Mouse (Mus musculus) brain, embryonic 14.5 days (tissue): ENCODE data around the gene Paqr7. TPM values are rescaled to one million over a fixed set of nuclear protein-coding genes. Genes with fewer than 3 reads are reported as not detected.
"Not testable (repeated sequence)": the region's sequence is repeated elsewhere in the genome, so short reads cannot be mapped to it uniquely, and the experiment has no call there.

Experiments
- DNase-seq: peaks from one replicate; pipeline ENCODE4 v3.0.0-alpha.2; 2011; ENCODE audit warnings: low read depth
- CTCF ChIP-seq: fragments of 200-500 bp; IDR thresholded peaks from 2 replicates; pipeline ENCODE4 v1.5.1; 2012; ENCODE audit warnings: inconsistent platforms, mild to moderate bottlenecking, moderate library complexity, borderline replicate concordance; ENCODE audit not compliant: insufficient read depth, insufficient read length; ENCODE audit errors: extremely low read depth
- POLR2A ChIP-seq: fragments of 200-500 bp; IDR thresholded peaks from 2 replicates; pipeline ENCODE4 v1.6.1; 2012; ENCODE audit warnings: mild to moderate bottlenecking, inconsistent platforms, borderline replicate concordance; ENCODE audit not compliant: poor library complexity, insufficient read depth, insufficient read length, severe bottlenecking; ENCODE audit errors: extremely low read depth
- polyA plus RNA-seq: library from polyadenylated mRNA; depleted of rRNA; stranded (reverse); fragments of >200 nt; gene quantifications from 2 replicates; pipeline ENCODE4 v1.2.3, GENCODE M21; 2012

Gene Paqr7
- polyA plus RNA-seq, 1 experiment: 21.3 TPM

DNA sequence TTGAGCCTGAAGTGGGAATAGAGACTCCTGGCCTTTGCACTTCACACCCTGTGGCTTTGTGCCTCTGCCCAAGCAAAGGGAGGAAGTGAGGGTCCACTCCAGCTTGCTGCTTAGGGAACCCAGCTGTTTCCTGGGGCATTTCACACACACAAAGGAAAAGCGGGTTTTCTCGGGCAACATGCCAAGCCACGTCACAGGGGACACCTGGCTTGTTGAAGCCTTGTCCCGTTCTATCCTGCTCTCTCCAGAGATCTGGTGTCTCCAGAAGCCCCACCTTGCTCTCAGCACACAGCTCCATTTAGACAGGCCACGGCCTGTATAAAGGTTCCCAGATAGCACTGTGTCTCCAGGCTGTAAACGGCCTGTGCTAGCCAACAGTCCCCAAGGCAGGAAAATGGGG lies 4.8 kb upstream of the Paqr7 start:
- peak; percentile 31 for DNase-seq
- TF ChIP-seq CTCF (no peak), POLR2A (no peak)

- DNase-seq: not testable (repeated sequence)
Measured at GRCm38 (mm10) chr4:134494161-134494560, 2.3 kb upstream of the Paqr7 start.

GRCm38 (mm10) chr4:134494780-134495545 lies 1.5 kb upstream of the Paqr7 start:
- peak; percentile 69 for DNase-seq
- TF ChIP-seq POLR2A: no peak
- TF ChIP-seq CTCF: no peak

- DNase-seq: no peak
- TF ChIP-seq CTCF (no peak), POLR2A (no peak)
Measured at GRCm38 (mm10) chr4:134495546-134495923, 962 bp upstream of the Paqr7 start.

DNA sequence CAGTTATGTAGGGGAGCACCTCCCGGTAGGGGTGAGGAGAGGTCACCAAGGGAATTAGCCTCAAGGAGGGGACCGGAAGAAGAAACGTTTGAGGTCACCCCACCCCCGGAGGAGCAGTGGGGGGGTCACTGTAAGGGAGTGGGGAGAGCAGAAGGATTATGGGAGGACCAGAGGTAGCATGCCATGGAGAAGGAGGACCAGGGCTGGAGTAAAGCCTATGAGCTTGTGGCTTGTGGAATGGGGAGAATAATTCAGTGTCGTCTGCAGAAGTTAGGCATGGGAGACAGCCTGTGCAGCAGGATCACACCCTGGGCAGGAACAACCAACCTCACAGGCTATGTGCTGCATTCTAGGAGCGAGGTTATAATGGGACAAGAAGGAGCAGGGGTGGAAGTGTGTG lies 726 bp downstream of the Paqr7 start:
- TF ChIP-seq POLR2A: no peak
- TF ChIP-seq CTCF: no peak
- peak; percentile 35 for DNase-seq

GRCm38 (mm10) chr4:134497986-134498731 lies 1.7 kb downstream of the Paqr7 start:
- TF ChIP-seq POLR2A (no peak), CTCF (no peak)

DNA sequence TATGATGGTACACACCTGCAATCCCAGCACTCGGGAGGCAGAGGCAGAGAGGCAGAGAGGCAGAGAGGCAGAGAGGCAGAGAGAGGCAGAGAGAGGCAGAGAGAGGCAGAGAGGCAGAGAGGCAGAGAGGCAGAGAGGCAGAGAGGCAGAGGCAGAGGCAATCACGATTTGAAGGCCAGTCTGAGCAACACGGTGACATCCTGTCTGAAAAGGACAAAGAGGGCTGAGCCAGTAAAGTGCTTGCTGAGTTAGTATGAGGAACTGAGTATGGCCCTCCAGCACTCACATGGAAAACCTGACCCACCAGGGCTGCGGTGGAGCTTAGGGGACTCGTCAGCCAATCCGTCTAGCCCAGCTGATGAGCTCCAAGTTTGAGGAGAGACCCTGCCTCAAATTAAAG lies 2.5 kb downstream of the Paqr7 start:
- DNase-seq: not testable (repeated sequence)

More at GRCm38 (mm10) chr4:134497986-134498731, 1.7 kb downstream of the Paqr7 start:
- DNase-seq: peak; percentile 57

- DNase-seq: no peak
- TF ChIP-seq POLR2A (no peak), CTCF (no peak)
Measured at GRCm38 (mm10) chr4:134501095-134501494, 4.6 kb downstream of the Paqr7 start.

GRCm38 (mm10) chr4:134503686-134504357 lies 7.3 kb downstream of the Paqr7 start:
- no peak for DNase-seq
- TF ChIP-seq CTCF (no peak), POLR2A (no peak)

- DNase-seq: no peak
- TF ChIP-seq CTCF: no peak
- no peak for TF ChIP-seq POLR2A
Measured at GRCm38 (mm10) chr4:134505303-134505789, 8.8 kb downstream of the Paqr7 start.

DNA sequence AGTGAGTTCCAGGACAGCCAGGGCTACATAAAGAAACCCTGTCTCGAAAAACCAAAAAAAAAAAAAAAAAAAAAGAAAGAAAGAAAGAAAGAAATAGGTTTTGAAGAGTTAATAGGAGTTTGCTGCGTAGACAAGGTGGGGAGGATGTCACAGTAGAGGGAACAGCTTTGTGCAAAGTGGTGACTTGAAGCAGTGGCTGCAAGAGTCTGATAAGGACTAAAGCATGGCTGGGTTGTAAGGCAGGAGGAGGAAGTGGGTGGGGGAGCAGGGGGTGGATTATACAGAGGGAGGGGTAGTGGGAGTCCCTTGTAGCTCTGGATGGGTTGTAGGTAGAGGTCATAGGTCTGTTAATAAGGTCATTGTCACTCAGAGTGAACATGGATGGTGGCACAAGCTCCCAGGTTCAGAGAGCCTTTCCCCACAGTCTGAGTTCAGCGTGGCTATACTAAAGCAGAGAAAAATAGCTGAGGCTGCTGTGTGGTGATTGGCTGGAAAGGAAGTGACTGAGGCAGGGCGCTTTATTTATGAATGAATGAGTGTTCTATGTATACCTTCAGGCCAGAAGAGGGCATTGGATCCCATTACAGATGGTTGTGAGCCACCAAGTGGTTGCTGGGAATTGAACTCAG lies 9.6 kb downstream of the Paqr7 start:
- no peak for DNase-seq
- TF ChIP-seq POLR2A (no peak), CTCF (no peak)
